Comparison of ENCODE assay signal across 7 mouse cellular contexts in genomic region chr3:102723841-102724570, GRCm38 (mm10). TPM values are rescaled to one million over a fixed set of nuclear protein-coding genes. Genes with fewer than 3 reads are reported as not detected.
DNase-seq lines count a peak whose midpoint lies in the region; TF ChIP-seq lines count a peak whose summit lies in the region.

No protein-coding gene starts in this region.

- no peaks in the 10 kb centered on the region for H3K36me3 ChIP-seq in C2C12 (ENCODE audit: control insufficient read depth, insufficient read depth)

- intact Hi-C loops in gastrocnemius, postnatal 36 days (cut with DNase I): no loop called here

- no peak overlapping the region for H3K4me3 ChIP-seq in C2C12 (ENCODE audit: insufficient read depth, poor library complexity, severe bottlenecking)

- H3K79me2 ChIP-seq in C2C12 (ENCODE audit: control insufficient read depth, insufficient read depth): no peaks in the 10 kb centered on the region

- no peaks in the 10 kb centered on the region for H3K79me3 ChIP-seq in C2C12 (ENCODE audit: low read depth)

- H3ac ChIP-seq in C2C12 (ENCODE audit: control insufficient read depth, insufficient read length, low read depth): peak overlapping the region; percentile 38

- TF ChIP-seq CTCF in C2C12 (IDR thresholded peaks at IDR 0.05; ENCODE audit: control insufficient read depth, insufficient read depth, insufficient read length): no peak

- peak; percentile 48 for DNase-seq in 3134 (ENCODE audit: extremely low read depth, insufficient read length, low spot score)
- peak; percentile 35 to 54 for DNase-seq in gastrocnemius, postnatal 36 days
- DNase-seq in kidney, adult 11 months: peak; percentile 43
- DNase-seq in lung, postnatal 10 days: peak; percentile 75
- peak; percentile 36 to 67 for DNase-seq in urinary bladder, postnatal 36 days (ENCODE audit: low spot score in 2 of 2)
- DNase-seq in layer of hippocampus, adult 9-10 months (ENCODE audit: low spot score): no peak

- H3K27me3 ChIP-seq in C2C12 (ENCODE audit: control insufficient read depth, insufficient read depth, insufficient read length): no peaks in the 10 kb centered on the region

TF ChIP-seq in C2C12, 6 proteins besides CTCF, POLR2A, EP300 and RAD21:
- TF ChIP-seq FOSL1 (IDR thresholded peaks at IDR 0.05; ENCODE audit: insufficient read depth, low read length, poor library complexity, severe bottlenecking) (no peak), MYOG (IDR thresholded peaks at IDR 0.05; ENCODE audit: control insufficient read depth, extremely low read depth, insufficient read length) (no peak), USF1 (IDR thresholded peaks at IDR 0.05; ENCODE audit: low read depth) (no peak), CEBPB (IDR thresholded peaks at IDR 0.05; ENCODE audit: low read depth) (no peak)

RNA-seq across cellular contexts. Expression of gene Tspan2, which starts 10.3 kb away (rescaled TPM):
- polyA plus RNA-seq in C2C12 (2012; fragmentation: generic; extraction: Trizol): 5.5 TPM
- 1 to 10 TPM; 4.4 to 4.9 TPM for total RNA-seq in gastrocnemius, postnatal 36 days (2021)

RNA-seq across cellular contexts. Expression of gene Tshb, which starts 58.5 kb away (rescaled TPM):
- 0.09 TPM for polyA plus RNA-seq in C2C12 (2012; fragmentation: generic; extraction: Trizol)
- total RNA-seq in gastrocnemius, postnatal 36 days (2021): not detected
